Mouse (Mus musculus): ENCODE results near the gene Flrt2. TPM values are rescaled to one million over a fixed set of nuclear protein-coding genes. Genes with fewer than 3 reads are reported as not detected.

Flrt2 gene
- polyA plus RNA-seq, 1 experiment from 2014 or later = 15.4 TPM

DNA sequence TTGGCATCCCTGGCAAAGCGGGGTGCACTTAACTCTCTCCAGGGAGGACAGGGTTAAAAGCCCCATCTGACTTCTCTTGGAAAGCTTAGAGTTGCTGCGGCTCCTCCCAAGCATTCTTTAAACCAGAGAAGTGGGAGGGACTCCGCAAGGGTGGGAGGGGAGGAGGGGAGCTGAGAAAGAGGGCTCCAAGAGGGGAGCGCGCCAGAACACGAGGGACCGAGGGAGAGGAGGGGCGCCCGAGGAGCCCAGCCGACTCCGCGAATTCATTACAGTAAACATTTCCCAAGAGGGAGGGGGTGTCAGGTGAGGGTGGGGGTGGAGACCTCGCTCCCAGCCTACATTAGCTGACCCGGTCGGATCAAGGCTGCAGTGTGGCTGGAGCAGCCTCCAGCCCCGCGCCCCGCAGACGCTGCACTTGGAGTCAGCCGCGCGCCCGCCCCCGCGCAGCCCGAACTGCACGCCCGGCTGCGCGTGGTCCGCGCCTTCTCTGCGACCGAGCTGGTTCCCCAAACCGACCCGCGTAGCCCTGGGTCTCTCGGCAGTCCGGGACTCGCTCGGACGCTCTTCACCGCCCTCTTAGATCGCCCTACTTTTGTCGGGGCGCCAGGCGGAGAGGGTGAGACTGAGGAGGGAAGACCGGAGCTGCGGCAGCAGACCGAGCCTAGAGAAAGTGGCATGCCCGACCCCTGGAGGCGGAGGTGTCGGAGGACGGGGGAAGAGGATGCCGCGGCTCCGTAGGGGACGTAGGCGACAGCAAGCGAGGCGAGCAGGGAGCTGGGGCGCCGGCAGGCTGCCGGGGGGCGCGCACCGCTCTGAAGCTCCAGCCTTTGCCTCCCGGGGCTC is 3.2 kb downstream of the Flrt2 start:
- peak overlapping the region; percentile 93 for H3K27ac ChIP-seq
- peak overlapping the region; percentile 78 for H3K4me3 ChIP-seq
- peaks cover 66% of the 10 kb centered on the region for H3K4me1 ChIP-seq
- DNase-seq (ENCODE audit: extremely low spot score, low spot score) = peak; percentile 88
- peaks cover 63% of the 10 kb centered on the region for H3K27me3 ChIP-seq (ENCODE audit: poor library complexity, severe bottlenecking)
- no peaks in the 10 kb centered on the region for H3K36me3 ChIP-seq (replicated peaks)
- under 1% methylated on average over 68 of the region's 68 CpGs for WGBS
- no peaks in the 10 kb centered on the region for H3K9me3 ChIP-seq

DNA sequence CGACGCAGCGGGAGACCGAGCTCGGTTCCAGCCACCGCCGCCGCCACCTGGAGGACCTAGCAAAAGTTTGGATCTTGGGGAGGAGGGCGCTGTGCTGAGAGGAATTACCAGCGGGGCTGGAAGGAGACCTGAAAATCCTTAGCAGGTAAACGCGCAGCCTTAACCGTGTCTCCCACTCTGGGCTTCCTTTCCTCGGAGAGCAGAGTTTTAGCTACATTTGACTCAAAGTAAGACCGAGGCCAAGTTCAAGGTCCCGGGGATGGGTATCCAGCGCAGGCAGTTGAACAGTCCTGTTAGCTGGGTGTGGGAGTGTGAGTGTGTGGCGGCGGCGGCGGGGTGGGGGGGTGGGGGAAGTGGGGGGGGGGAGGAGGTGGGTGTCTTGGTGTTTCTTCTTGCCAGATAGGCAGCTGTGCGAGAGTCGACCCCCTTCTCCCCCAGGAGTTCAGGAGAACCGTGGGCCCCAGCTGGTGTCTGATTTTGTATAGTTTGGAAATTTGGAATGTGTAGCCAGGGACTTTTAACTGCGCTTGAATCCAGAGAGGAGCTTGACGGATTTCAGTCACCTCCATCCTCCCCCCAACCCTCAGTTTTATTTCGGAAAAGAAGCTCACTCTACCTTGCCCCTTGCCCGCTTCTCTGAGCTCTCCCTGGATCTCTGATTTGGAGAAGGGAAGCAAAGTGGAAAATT is 4.0 kb downstream of the Flrt2 start:
- H3K4me1 ChIP-seq = peaks cover 63% of the 10 kb centered on the region
- under 1% methylated on average over 28 of the region's 28 CpGs for WGBS
- H3K27me3 ChIP-seq (ENCODE audit: poor library complexity, severe bottlenecking) = peaks cover 55% of the 10 kb centered on the region
- no peak for DNase-seq (ENCODE audit: extremely low spot score, low spot score)
- no peaks in the 10 kb centered on the region for H3K36me3 ChIP-seq (replicated peaks)
- peak overlapping the region; percentile 78 for H3K4me3 ChIP-seq
- H3K9me3 ChIP-seq = no peaks in the 10 kb centered on the region
- H3K27ac ChIP-seq = peak overlapping the region; percentile 93

DNA sequence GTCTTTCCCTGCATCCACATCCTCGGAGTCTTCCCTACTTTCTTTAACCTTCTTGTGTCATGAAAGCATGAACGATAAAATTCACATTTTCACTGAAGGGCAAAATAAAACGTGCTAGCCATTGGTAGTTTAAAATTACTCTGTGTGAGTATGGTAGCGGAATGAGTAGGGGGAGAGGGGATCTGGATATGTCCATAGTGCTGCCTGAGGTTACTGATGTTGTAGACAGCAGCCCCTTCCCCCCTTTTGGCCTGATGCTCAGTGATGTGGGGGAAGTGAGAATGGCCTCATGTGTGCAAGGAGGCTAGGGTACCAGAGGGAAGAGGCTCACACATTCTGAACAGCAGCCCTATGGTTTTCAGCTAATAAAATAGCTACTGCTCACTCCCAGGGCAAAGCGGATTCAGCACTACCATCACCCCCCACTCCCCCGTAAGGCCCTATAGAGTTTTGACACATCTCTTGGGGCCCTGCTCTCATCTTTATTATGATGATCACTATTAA is 4.5 kb downstream of the Flrt2 start:
- Histone ChIP-seq H3K4me1 (peaks cover 60% of the 10 kb centered on the region), H3K9me3 (no peaks in the 10 kb centered on the region), H3K27ac (peak overlapping the region; percentile 93), H3K4me3 (peak overlapping the region; percentile 78), H3K36me3 (replicated peaks) (no peaks in the 10 kb centered on the region), H3K27me3 (ENCODE audit: poor library complexity, severe bottlenecking) (peaks cover 49% of the 10 kb centered on the region)
- 3% methylated on average over 6 of the region's 6 CpGs for WGBS
- DNase-seq (ENCODE audit: extremely low spot score, low spot score) = no peak

DNA sequence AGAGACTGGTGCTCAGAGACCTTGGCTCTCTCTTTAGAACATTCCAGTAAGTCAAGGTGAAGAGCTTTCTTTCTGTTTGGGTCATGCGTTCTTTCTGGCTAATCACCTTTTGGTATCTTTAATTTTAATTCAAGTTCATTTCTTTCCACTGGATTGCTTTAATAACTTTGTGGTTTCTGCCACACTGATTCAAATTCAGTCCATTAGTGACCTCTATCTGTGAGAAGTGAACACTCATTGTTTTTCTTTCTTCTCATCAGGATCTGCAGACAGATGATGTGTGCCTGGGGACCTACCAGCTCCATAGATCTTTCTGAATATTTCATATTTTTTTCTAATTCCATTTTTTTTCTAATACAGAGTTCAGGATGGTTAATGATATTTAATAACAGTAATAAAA is 6.5 kb downstream of the Flrt2 start:
- peak overlapping the region; percentile 78 for H3K4me3 ChIP-seq
- H3K36me3 ChIP-seq (replicated peaks) = no peaks in the 10 kb centered on the region
- H3K9me3 ChIP-seq = no peaks in the 10 kb centered on the region
- DNase-seq (ENCODE audit: extremely low spot score, low spot score) = no peak
- H3K27ac ChIP-seq = no peak overlapping the region
- WGBS = 66% methylated on average over 1 of the region's 1 CpGs
- peaks cover 29% of the 10 kb centered on the region for H3K27me3 ChIP-seq (ENCODE audit: poor library complexity, severe bottlenecking)
- H3K4me1 ChIP-seq = peaks cover 40% of the 10 kb centered on the region

DNA sequence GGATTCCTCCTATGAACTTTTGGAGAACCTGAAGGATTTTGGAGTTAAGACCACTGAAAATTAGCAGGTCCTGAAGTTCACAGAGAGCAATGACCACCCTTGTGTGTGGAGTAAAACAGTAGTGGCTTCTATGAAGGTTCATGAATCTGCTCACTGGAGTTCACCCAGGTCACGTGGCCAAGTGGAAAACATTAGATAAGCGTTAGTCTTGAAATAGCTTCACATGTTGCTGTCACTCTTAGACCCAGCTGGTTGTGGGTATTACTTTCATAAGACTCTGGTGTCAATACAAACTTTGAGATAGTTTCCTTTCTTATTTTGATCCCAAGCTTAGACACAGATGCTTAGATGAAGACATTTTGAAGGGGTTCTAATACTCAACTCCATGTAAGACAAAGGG is 8.7 kb downstream of the Flrt2 start:
- no peaks in the 10 kb centered on the region for H3K9me3 ChIP-seq
- H3K27me3 ChIP-seq (ENCODE audit: poor library complexity, severe bottlenecking) = peaks cover 20% of the 10 kb centered on the region
- H3K36me3 ChIP-seq (replicated peaks) = no peaks in the 10 kb centered on the region
- 65% methylated on average over 2 of the region's 2 CpGs for WGBS
- no peak overlapping the region for H3K27ac ChIP-seq
- H3K4me3 ChIP-seq = no peak overlapping the region
- peaks cover 27% of the 10 kb centered on the region for H3K4me1 ChIP-seq
- no peak for DNase-seq (ENCODE audit: extremely low spot score, low spot score)

DNA sequence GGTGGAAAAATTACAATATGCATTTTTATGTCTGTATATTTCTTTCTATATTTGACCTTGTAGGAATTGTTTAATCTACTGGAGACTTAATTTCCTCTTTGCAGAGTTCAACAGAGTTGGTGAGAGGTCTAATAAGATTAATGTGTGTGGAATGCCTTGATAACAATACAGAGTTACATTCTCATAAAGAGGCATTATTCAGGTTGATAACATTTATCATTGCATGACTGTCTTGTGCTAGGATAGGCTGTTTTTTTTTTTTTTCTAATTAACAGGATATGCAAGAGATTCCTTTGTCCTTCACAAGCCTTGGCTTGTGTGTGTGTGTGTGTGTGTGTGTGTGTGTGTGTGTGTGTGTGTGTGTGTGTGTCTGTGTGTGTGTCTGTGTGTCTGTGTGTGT is 9.6 kb downstream of the Flrt2 start:
- Histone ChIP-seq H3K27ac (no peak overlapping the region), H3K4me1 (peaks cover 21% of the 10 kb centered on the region)
- DNase-seq (ENCODE audit: extremely low spot score, low spot score) = no peak

DNA sequence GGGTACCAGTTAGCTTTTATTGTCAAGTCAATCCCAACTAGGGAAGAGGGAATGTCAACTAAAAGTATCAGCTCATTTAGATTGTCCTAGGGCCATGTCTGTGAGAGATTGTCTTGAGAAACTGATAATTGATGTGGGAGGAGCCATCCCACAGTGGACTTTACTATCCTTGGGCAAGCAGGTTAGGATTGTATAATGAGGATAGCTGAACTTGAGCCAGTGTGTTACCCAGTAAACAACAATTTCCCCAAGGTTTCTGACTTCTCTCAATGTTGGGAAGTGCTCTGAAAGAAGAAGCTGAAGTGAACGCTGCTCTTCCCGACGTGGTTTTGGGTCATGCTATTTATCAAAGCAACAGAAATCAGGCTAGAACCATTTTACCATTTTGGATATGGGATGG is 13.0 kb downstream of the Flrt2 start:
- Histone ChIP-seq H3K9me3 (no peaks in the 10 kb centered on the region), H3K4me3 (no peak overlapping the region), H3K4me1 (no peaks in the 10 kb centered on the region), H3K27ac (no peak overlapping the region), H3K36me3 (replicated peaks) (no peaks in the 10 kb centered on the region), H3K27me3 (ENCODE audit: poor library complexity, severe bottlenecking) (no peaks in the 10 kb centered on the region)
- WGBS = 94% methylated on average over 3 of the region's 3 CpGs
- no peak for DNase-seq (ENCODE audit: extremely low spot score, low spot score)

More for the DNA sequence above, 9.6 kb downstream of the Flrt2 start:
- H3K27me3 ChIP-seq (ENCODE audit: poor library complexity, severe bottlenecking) = peaks cover 18% of the 10 kb centered on the region
- no peaks in the 10 kb centered on the region for H3K9me3 ChIP-seq
- H3K4me3 ChIP-seq = no peak overlapping the region
- H3K36me3 ChIP-seq (replicated peaks) = no peaks in the 10 kb centered on the region

DNA sequence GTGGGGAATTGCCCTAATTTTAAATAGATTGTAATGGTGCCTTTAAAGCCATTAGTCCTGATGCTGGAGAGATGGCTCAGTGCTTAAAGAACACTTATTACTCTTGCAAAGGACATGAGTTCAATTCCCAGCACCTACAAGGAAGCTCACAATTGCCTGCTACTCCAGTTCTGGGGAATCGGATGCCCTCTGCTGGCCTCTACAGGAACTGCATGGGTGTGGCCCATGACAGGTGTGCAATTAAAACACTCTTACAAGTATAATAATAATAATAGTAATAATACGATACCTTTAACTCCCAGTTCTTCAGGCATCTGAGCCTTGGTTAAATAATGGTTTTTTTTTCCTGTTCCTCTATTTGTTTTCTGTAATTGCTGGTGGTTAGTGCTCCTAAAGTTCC is 31.2 kb downstream of the Flrt2 start:
- no peaks in the 10 kb centered on the region; the same call in 1 of the 2 replicates for H3K36me3 ChIP-seq (replicated peaks)
- no peak for DNase-seq (ENCODE audit: extremely low spot score, low spot score)
- no peak overlapping the region for H3K27ac ChIP-seq
- no peaks in the 10 kb centered on the region for H3K9me3 ChIP-seq
- H3K4me1 ChIP-seq = peaks cover 6% of the 10 kb centered on the region; the same call in 1 of the 2 replicates
- WGBS = 94% methylated on average over 2 of the region's 2 CpGs
- no peak overlapping the region for H3K4me3 ChIP-seq
- H3K27me3 ChIP-seq (ENCODE audit: poor library complexity, severe bottlenecking) = no peaks in the 10 kb centered on the region

DNA sequence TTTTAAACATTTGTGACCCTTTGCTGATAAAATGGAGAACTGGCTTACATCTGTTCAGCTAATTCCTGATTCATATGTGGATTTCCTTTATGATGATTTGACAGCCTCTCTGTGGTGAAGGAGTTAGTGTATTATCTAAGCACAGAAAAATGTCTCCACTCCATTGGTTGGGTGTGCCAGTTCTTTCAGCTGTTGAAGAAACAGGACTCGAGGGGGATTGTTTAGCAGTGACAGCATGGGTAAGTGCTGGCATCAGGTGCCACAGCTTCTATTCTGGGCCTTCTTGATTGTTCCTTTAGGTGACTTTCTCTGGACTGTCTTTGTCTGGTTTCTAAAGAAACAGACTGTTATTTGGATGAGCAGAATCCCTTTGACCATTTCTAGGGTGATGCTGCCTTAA is 42.0 kb downstream of the Flrt2 start:
- Histone ChIP-seq H3K36me3 (replicated peaks) (no peaks in the 10 kb centered on the region), H3K9me3 (no peaks in the 10 kb centered on the region), H3K27ac (no peak overlapping the region), H3K4me1 (no peaks in the 10 kb centered on the region), H3K4me3 (no peak overlapping the region), H3K27me3 (ENCODE audit: poor library complexity, severe bottlenecking) (no peaks in the 10 kb centered on the region)
- no peak for DNase-seq (ENCODE audit: extremely low spot score, low spot score)
- 81% methylated on average over 1 of the region's 1 CpGs for WGBS

DNA sequence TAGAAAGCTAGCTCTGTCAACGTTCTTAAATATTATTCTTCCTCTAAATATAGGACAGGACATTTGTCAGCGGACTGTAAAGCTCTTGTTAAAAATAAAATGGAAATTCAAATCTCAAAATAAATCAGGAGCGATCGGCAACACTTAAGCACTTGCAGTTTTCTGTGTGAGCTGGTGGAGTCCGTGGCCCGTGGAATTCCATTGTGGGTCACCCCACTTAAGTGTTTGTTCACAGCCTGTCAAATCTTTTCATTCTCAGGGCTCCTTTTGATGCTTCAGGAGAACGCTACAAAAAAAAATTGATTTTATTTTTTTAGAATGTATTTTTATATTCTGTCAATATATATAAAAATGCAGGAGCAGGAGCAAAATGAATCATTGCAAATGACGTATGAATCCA is 45.5 kb downstream of the Flrt2 start:
- no peak overlapping the region for H3K4me3 ChIP-seq
- H3K36me3 ChIP-seq (replicated peaks) = no peaks in the 10 kb centered on the region
- H3K27ac ChIP-seq = no peak overlapping the region
- H3K4me1 ChIP-seq = no peaks in the 10 kb centered on the region
- WGBS = 87% methylated on average over 8 of the region's 8 CpGs
- no peaks in the 10 kb centered on the region for H3K9me3 ChIP-seq
- no peaks in the 10 kb centered on the region for H3K27me3 ChIP-seq (ENCODE audit: poor library complexity, severe bottlenecking)
- no peak for DNase-seq (ENCODE audit: extremely low spot score, low spot score)

DNA sequence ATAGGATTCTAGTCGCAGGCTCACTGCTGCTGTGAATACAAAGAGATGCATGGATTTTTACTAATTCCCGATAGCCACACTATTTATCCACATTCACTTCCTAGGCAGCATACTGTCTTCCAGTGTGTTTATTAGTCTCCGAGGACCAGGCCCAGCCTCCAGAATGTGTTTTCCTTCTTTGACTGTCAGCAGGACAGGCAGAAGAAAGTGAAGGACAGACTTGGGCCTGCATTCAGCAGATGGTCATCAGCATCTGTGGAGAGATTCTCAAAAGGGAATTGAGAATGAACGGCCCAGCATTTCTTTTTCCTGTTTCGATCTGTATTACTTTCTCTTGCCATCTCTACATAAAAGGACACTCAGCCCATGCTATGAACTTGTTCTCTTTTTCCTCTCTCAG is 46.0 kb downstream of the Flrt2 start:
- no peak for DNase-seq (ENCODE audit: extremely low spot score, low spot score)
- Histone ChIP-seq H3K4me3 (no peak overlapping the region), H3K9me3 (no peaks in the 10 kb centered on the region), H3K27ac (no peak overlapping the region), H3K36me3 (replicated peaks) (no peaks in the 10 kb centered on the region), H3K4me1 (no peaks in the 10 kb centered on the region), H3K27me3 (ENCODE audit: poor library complexity, severe bottlenecking) (no peaks in the 10 kb centered on the region)
- WGBS = 86% methylated on average over 5 of the region's 5 CpGs

DNA sequence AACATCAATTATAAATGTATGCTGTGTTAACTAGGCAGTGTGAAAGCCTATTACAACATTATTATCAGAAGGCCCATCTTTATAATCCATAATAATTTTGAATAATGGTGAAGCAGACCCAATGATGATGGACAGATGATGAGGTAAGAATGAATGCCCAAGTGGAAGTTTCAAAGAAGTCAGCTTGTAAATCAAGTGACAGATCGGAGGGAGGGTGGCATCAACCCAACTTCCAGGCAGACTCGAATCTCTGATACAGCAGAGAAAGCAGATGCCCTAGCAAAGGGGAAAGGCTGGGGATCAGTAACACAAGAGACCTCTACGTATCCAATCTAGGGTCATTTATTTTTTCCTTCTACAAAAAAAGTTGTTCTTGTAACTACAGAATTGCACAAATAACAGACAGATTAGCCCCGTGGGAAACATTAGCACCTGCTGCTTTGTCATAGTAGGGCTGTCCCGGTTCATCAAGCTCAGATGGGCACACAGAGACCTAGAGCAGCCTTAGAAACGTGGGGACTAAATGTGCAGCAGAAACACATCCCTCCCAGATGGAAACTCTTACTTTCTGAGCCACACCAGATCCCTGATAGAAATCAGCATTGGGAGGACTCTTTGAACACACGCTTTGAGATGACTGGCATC is 46.6 kb downstream of the Flrt2 start:
- Histone ChIP-seq H3K4me1 (no peaks in the 10 kb centered on the region), H3K9me3 (no peaks in the 10 kb centered on the region), H3K36me3 (replicated peaks) (no peaks in the 10 kb centered on the region), H3K27me3 (ENCODE audit: poor library complexity, severe bottlenecking) (no peaks in the 10 kb centered on the region), H3K27ac (no peak overlapping the region), H3K4me3 (no peak overlapping the region)
- no peak for DNase-seq (ENCODE audit: extremely low spot score, low spot score)
- WGBS = 71% methylated on average over 7 of the region's 7 CpGs

DNA sequence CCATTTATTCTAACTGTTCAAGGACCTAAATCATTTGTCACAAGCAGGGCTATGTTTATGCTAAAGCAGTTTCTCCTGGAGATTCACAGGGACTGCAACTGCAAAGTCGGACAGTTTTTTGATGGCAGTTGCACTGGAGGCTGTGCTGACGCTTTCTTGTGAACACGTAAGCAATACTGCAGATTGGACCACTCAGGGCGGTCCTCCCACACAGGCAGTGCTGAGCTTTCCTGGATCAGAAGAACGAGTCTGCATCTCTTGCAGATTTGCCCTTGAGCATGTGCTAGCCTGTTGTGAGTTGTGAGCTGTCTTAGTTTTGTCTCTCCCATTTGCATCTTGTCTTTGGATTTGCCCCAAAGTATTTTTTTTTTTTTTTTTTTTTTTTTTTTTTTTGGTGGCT is 47.7 kb downstream of the Flrt2 start:
- Histone ChIP-seq H3K9me3 (no peaks in the 10 kb centered on the region), H3K4me1 (peaks cover 4% of the 10 kb centered on the region; the same call in 1 of the 2 replicates), H3K4me3 (no peak overlapping the region), H3K27ac (no peak overlapping the region), H3K27me3 (ENCODE audit: poor library complexity, severe bottlenecking) (no peaks in the 10 kb centered on the region), H3K36me3 (replicated peaks) (no peaks in the 10 kb centered on the region)
- WGBS = 89% methylated on average over 5 of the region's 5 CpGs
- no peak for DNase-seq (ENCODE audit: extremely low spot score, low spot score)

All from forebrain, embryonic 10.5 days (tissue).